Mouse (Mus musculus) right cerebral cortex, postnatal 4 days (tissue): Measurements from ENCODE around the gene Pik3ip1.

ENCODE experiments used
- DNase-seq: peaks from one replicate; pipeline ENCODE4 v3.0.0-alpha.2; 2022

The Pik3ip1 gene

GRCm38 (mm10) chr11:3337961-3338360, 7.8 kb downstream of the Pik3ip1 start:
- DNase-seq = no peak

- DNase-seq = no peak
Measured at GRCm38 (mm10) chr11:3341476-3341875, 11.3 kb downstream of the Pik3ip1 start.

GRCm38 (mm10) chr11:3344916-3345315, 14.7 kb downstream of the Pik3ip1 start:
- no peak for DNase-seq

GRCm38 (mm10) chr11:3346351-3346750, 16.1 kb downstream of the Pik3ip1 start:
- DNase-seq = no peak

- DNase-seq = peak; percentile 80
Measured at GRCm38 (mm10) chr11:3347091-3347834, 17.1 kb downstream of the Pik3ip1 start.

GRCm38 (mm10) chr11:3347835-3348195, 17.6 kb downstream of the Pik3ip1 start:
- no peak for DNase-seq

- no peak for DNase-seq
Measured at GRCm38 (mm10) chr11:3348576-3349342, 18.6 kb downstream of the Pik3ip1 start.

GRCm38 (mm10) chr11:3349343-3349695, 19.1 kb downstream of the Pik3ip1 start:
- DNase-seq = no peak

GRCm38 (mm10) chr11:3352131-3352530, 21.9 kb downstream of the Pik3ip1 start:
- no peak for DNase-seq

GRCm38 (mm10) chr11:3352990-3353585, 22.9 kb downstream of the Pik3ip1 start:
- DNase-seq = no peak

- no peak for DNase-seq
Measured at GRCm38 (mm10) chr11:3362854-3363253, 32.7 kb downstream of the Pik3ip1 start.

GRCm38 (mm10) chr11:3366411-3366810, 36.2 kb downstream of the Pik3ip1 start:
- DNase-seq = no peak

GRCm38 (mm10) chr11:3368983-3369382, 38.8 kb downstream of the Pik3ip1 start:
- no peak for DNase-seq

- no peak for DNase-seq
Measured at GRCm38 (mm10) chr11:3369449-3369848, 39.2 kb downstream of the Pik3ip1 start.

- DNase-seq = no peak
Measured at GRCm38 (mm10) chr11:3370162-3370561, 40.0 kb downstream of the Pik3ip1 start.

GRCm38 (mm10) chr11:3370928-3371598, 40.9 kb downstream of the Pik3ip1 start:
- peak; percentile 75 for DNase-seq

- no peak for DNase-seq
Measured at GRCm38 (mm10) chr11:3371599-3372295, 41.5 kb downstream of the Pik3ip1 start.

GRCm38 (mm10) chr11:3373591-3374292, 43.5 kb downstream of the Pik3ip1 start:
- peak; percentile 50 for DNase-seq

- DNase-seq = no peak
Measured at GRCm38 (mm10) chr11:3374293-3374645, 44.1 kb downstream of the Pik3ip1 start.

- no peak for DNase-seq
Measured at GRCm38 (mm10) chr11:3374741-3375140, 44.5 kb downstream of the Pik3ip1 start.

GRCm38 (mm10) chr11:3379427-3379826, 49.2 kb downstream of the Pik3ip1 start:
- no peak for DNase-seq

GRCm38 (mm10) chr11:3381148-3381814, 51.1 kb downstream of the Pik3ip1 start:
- DNase-seq = no peak
